In genomic region chr2:59205092-59205491, GRCm38 (mm10) we compare ENCODE assay signal across 20 mouse cellular contexts. TPM values are rescaled to one million over a fixed set of nuclear protein-coding genes. Genes with fewer than 3 reads are reported as not detected.
A peak's percentile ranks its signal among the peaks of the same experiment; 100 is the strongest.
DNase-seq lines count a peak whose midpoint lies in the region; ATAC-seq and TF ChIP-seq lines count a peak whose summit lies in the region.
"Had no signal": no experiment of that assay in that cellular context is flagged by ENCODE, and none has a peak within 500 bp of the region (broad histone marks: within the 10 kb centered on the region; RNA-seq: fewer than 3 reads in every experiment).

No protein-coding gene starts in this region.

- no peak overlapping the region for H3K4me2 ChIP-seq in embryonic facial prominence, embryonic 15.5 days (replicated peaks)
- no peak overlapping the region for H3K4me2 ChIP-seq in hindbrain, postnatal 0 days (ENCODE audit: low read depth, low read length)
- H3K4me2 ChIP-seq: embryonic facial prominence, embryonic 12.5 days; forebrain, embryonic 13.5 days; hindbrain, embryonic 13.5 days had no signal

- peak; percentile 68 for DNase-seq in heart, adult 11 months
- no peak for DNase-seq in heart, postnatal 14 days
- peak; percentile 43 for DNase-seq in right cerebral cortex, postnatal 25 days
- no peak for DNase-seq in right cerebral cortex, postnatal 4 days
- no peak for DNase-seq in hindbrain, postnatal 0 days (ENCODE audit: low spot score)
- DNase-seq: adrenal gland, postnatal 25 days; cerebellum, postnatal 10 days; forebrain, postnatal 0 days; gastrocnemius, postnatal 36 days; heart, adult 18-20 months; heart, postnatal 10 days had no signal

- H3K27ac ChIP-seq in embryonic facial prominence, embryonic 15.5 days (replicated peaks): 0 out of 2 replicates have a peak overlapping the region, but pooled peaks have one; percentile 44
- H3K27ac ChIP-seq in hindbrain, postnatal 0 days: no peak overlapping the region
- H3K27ac ChIP-seq: embryonic facial prominence, embryonic 12.5 days; forebrain, embryonic 13.5 days; heart, embryonic 10.5 days; hindbrain, embryonic 13.5 days had no signal

- no peaks in the 10 kb centered on the region for H3K36me3 ChIP-seq in embryonic facial prominence, embryonic 15.5 days
- H3K36me3 ChIP-seq in hindbrain, postnatal 0 days (ENCODE audit: insufficient read depth, low read length): no peaks in the 10 kb centered on the region
- H3K36me3 ChIP-seq: embryonic facial prominence, embryonic 12.5 days; heart, embryonic 10.5 days; hindbrain, embryonic 13.5 days had no signal

- ATAC-seq in embryonic facial prominence, embryonic 15.5 days (ENCODE audit: insufficient number of reproducible peaks, low FRiP score, low TSS enrichment, low read depth): no peak
- no peak for ATAC-seq in hindbrain, postnatal 0 days
- ATAC-seq: activated CD4-positive, CD25-positive, alpha-beta regulatory T cell, adult 4 months; forebrain, embryonic 13.5 days; forebrain, postnatal 0 days; Patski had no signal

- WGBS in embryonic facial prominence, embryonic 15.5 days: 79% methylated on average over 9 of the region's 9 CpGs
- WGBS in hindbrain, postnatal 0 days: 95% methylated on average over 9 of the region's 9 CpGs

- H3K9ac ChIP-seq in embryonic facial prominence, embryonic 15.5 days: no peak overlapping the region
- no peak overlapping the region for H3K9ac ChIP-seq in hindbrain, postnatal 0 days (replicated peaks; ENCODE audit: low read length)
- H3K9ac ChIP-seq: embryonic facial prominence, embryonic 12.5 days; forebrain, embryonic 13.5 days; forebrain, postnatal 0 days; hindbrain, embryonic 13.5 days had no signal

- peaks cover 13% of the 10 kb centered on the region for H3K4me1 ChIP-seq in embryonic facial prominence, embryonic 15.5 days
- peaks cover 14% of the 10 kb centered on the region; the same call in 1 of the 2 replicates for H3K4me1 ChIP-seq in hindbrain, postnatal 0 days (ENCODE audit: insufficient read depth, low read length)

- TF ChIP-seq CTCF in hindbrain, postnatal 0 days (IDR thresholded peaks at IDR 0.05; ENCODE audit: low read depth): no peak

- no peaks in the 10 kb centered on the region for H3K9me3 ChIP-seq in embryonic facial prominence, embryonic 15.5 days (replicated peaks)
- H3K9me3 ChIP-seq in hindbrain, postnatal 0 days (ENCODE audit: low read length): no peaks in the 10 kb centered on the region
- H3K9me3 ChIP-seq: embryonic facial prominence, embryonic 12.5 days; forebrain, embryonic 13.5 days; heart, embryonic 10.5 days; hindbrain, embryonic 13.5 days had no signal

- H3K4me3 ChIP-seq in embryonic facial prominence, embryonic 15.5 days (replicated peaks): no peak overlapping the region
- no peak overlapping the region for H3K4me3 ChIP-seq in hindbrain, postnatal 0 days (ENCODE audit: low read length)
- H3K4me3 ChIP-seq: embryonic facial prominence, embryonic 12.5 days; forebrain, embryonic 13.5 days; heart, embryonic 10.5 days; hindbrain, embryonic 13.5 days had no signal

- H3K27me3 ChIP-seq in embryonic facial prominence, embryonic 15.5 days: no peaks in the 10 kb centered on the region
- H3K27me3 ChIP-seq in hindbrain, postnatal 0 days (ENCODE audit: insufficient read depth, low read length): no peaks in the 10 kb centered on the region
- H3K27me3 ChIP-seq: CH12.LX; embryonic facial prominence, embryonic 12.5 days; forebrain, embryonic 13.5 days; hindbrain, embryonic 13.5 days; Patski had no signal

- intact Hi-C loops in heart, postnatal 14 days (cut with DNase I): no loop called here

RNA-seq across cellular contexts. Expression of gene Pkp4, which starts 44.4 kb away (rescaled TPM):
- 100 to 1,000 TPM; 160 to 162 TPM for total RNA-seq in heart, postnatal 14 days (2021)
- 26.1 and 29.2 TPM in 2 replicates for polyA plus RNA-seq in embryonic facial prominence, embryonic 15.5 days (2015; fragmentation: Nextera tagmentation; extraction: Ambion mirVana)
- 100 and 102 TPM in 2 replicates for total RNA-seq in hindbrain, postnatal 0 days (2014; rRNA removed)
- 22.9 and 24.5 TPM in 2 replicates for polyA plus RNA-seq in hindbrain, postnatal 0 days (2015; fragmentation: Nextera tagmentation; extraction: Ambion mirVana)
- total RNA-seq: CH12.LX had no signal

RNA-seq across cellular contexts. Expression of gene Ccdc148, which starts 44.6 kb away (rescaled TPM):
- total RNA-seq in heart, postnatal 14 days (2021): 1 to 10 TPM in 1 of 2 experiments, under 1 TPM in 1; 0.93 to 1.2 TPM
- 1.3 and 1.6 TPM in 2 replicates for polyA plus RNA-seq in embryonic facial prominence, embryonic 15.5 days (2015; fragmentation: Nextera tagmentation; extraction: Ambion mirVana)
- total RNA-seq in hindbrain, postnatal 0 days (2014; rRNA removed): 2.9 and 3.3 TPM in 2 replicates
- 6.0 and 6.5 TPM in 2 replicates for polyA plus RNA-seq in hindbrain, postnatal 0 days (2015; fragmentation: Nextera tagmentation; extraction: Ambion mirVana)
- total RNA-seq: CH12.LX; gastrocnemius, adult 8-10 months had no signal

Comparison
In these comparisons a context has a peak if more than half of its experiments do, and no peak if none do; other contexts are left out.
1. DNase-seq: peak in heart, adult 11 months (single experiment) and right cerebral cortex, postnatal 25 days (single experiment); none in heart, postnatal 14 days (0 of 2), right cerebral cortex, postnatal 4 days (single experiment) and hindbrain, postnatal 0 days (single experiment).